Mouse (Mus musculus): ENCODE measurements around the gene Faap100. TPM values are rescaled to one million over a fixed set of nuclear protein-coding genes. Genes with fewer than 3 reads are reported as not detected.
"Not testable (repeated sequence)": the region's sequence is repeated elsewhere in the genome, so short reads cannot be mapped to it uniquely, and the experiment has no call there.

Faap100 gene
- total RNA-seq, 2 experiments from 2014 or later: 10.6 to 11.7 TPM

DNA sequence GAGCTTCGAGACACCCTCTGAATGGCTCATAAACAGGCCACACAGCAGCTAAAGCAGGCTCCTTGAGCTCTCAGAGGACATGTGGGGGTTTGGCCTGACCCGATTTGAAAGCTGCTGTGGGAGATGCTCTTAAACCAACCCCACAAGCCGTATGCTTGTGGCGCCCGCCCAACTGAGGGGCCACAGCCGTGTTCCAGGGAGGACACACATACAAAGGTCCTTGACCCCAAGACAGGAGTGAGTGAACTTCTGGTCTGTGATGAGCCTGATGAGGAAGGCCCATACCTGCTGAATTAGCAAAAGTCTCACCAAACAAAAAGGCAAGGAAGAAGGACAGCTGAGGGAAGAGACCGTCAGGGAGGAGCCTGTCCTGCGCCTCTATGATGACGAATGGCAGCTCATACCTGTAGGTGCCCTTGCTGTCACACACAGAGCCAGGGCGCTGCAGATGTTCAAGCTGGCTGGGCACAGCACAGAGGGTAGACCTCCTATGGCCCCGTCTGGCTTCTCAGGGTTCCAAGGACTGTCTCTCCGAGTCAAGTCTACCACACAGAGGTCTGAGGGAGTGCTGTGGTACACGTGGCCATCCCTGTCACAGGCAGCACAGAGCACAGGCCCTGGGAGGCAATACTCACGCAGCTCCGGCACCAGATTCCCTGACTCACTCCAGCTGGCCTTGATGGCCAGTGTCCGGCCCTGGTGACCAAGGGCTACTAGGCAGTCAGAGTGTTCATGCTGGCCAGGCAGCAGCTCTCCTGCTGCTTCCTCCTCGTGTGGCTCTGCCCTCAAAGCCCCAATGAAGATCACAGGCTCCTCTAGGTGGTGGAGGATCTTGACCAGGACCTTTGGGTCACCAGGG, 2.0 kb downstream of the Faap100 start:
- no peak for DNase-seq

DNA sequence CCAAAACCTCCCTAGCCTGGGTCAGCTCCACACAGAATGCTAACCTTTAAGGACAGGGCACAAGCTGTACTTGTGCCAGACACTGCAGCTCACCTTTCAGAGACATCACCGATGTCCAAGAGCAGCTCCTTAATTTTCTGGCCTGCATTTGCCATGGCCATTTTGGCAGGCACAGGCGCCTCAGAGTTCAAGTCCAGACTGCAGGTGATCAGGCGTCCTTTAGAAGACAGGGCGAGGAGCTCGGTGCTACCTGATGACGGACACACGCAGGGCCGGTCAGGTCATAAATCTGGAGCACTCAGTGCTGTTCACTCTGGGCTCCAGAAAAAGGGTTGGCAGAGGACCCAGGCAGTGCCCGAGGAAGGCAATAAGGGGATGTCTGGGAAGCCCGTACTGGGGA, 3.2 kb downstream of the Faap100 start:
- no peak for DNase-seq

DNA sequence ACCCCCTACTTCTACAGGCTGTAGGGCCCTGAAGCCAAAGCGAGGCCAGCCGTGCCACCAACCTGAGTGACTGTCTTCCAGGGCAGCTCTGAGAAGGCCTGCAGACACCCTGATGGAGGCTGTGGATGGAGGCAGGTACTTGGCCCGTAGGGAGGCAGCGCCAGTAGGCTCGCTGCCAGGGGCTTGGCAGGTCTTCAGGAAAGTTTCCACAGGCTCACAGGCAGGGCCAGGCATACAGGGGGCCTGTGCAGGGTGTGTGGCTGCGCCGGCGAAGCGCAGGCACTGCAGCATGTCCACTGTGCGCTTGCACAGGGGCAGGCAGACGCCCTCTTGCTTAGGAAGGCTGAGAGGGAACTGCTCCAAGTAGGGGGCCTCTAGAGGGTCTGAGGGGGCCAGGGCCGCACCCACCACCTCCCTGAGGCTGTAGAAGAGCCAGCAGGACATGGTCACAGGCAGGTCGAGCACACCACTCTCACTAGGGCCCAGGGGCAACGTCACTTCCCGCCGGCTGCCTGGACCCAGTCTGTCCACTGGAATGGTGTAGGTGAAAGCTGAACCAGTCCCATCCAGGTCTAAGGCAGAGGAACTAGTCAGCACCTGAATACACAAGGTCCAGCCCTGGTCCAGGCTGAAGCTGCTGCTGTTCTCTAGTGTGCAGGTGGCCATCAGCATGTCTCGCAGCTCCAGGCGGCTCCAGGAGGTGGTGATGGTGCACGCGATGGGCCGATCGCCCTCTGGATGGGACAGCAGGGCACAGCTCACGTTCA, 4.6 kb downstream of the Faap100 start:
- peak; percentile 83 to 89 for DNase-seq

DNA sequence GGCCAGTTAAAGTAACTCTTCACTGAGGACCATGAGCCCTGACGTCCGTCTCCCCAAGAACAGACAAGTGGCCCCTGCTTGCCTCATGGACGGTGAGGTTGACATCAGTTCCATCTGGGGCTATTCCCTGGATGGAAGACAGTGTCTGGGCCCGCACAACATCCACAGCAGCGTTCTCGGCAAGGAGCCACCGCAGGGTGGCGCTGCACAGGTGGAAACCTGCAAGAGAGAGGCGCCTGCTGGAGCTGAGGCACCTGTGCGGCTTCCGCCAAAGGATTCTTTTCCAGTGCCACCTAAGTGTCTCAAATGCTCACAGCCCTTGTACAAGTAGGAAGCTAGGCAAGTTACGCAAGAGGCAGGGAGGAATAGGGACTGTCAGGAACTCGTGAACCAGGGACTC, 5.5 kb downstream of the Faap100 start:
- DNase-seq: no peak

DNA sequence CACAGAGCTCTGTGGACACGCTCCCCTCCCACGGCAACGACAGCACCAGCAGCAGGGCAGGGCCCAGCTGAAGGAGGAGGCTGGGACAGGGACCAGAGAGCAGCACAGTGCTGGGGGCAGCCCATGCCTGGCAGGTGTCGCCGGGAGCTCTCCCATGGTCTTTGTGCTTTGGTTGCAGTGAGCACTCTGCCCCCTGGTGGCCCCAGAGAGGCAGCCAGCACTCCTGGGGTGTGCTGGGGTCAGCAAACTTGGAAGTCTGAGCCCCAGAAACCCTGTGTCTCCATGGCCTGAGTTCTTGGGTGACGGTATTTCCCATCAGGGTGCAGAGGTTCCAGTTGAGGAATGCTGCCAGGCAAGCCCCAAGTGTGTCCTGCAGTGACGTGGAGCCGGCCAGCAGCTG, 8.9 kb downstream of the Faap100 start:
- DNase-seq: peak; percentile 58 to 79

DNA sequence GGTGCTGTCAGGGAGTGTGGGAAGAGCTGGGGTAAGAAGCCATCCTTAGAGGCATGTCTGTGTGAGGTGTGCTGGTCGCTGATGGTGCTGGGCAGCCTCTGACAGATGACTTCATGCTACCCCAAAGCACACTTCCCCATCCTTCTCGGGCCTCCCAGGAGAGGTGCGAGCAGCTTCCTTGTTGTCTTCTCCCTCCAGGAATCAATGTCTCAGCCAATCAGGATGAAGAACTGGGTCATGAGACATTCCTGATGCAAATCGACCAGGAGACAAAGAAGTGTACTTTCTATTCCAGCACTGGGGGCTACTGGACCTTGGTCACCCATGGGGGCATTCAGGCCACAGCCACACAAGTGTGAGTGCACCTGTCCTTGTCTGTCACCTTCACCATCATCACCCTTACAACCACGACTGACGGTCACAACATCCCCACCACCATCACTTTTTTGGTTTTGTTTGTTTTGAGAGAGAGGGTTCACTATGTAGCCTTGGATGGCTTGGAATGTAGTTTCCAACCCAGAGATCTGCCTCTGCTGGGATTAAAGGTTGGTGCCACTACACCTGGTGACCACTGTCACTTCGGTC, 12.0 kb downstream of the Faap100 start:
- no peak for DNase-seq

DNA sequence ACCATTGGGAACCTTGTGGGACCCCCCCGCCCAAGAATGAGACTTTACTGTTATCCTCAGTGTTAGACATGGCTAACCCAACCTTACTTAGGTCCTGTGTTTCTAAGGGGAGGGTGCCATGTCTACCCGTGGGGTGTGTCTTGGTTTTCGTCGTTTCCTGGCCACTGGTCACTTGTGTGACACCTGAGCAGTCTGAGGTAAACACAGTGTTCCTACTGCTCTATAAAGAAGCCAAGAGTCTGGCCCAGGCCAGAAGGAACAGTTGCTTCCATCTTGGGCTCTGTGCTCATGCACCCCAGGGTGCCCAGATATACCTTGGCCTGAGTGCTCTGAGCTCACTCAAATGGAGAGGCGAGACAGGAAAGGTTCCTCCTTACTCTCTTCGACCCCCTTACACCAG, 15.7 kb downstream of the Faap100 start:
- no peak for DNase-seq

DNA sequence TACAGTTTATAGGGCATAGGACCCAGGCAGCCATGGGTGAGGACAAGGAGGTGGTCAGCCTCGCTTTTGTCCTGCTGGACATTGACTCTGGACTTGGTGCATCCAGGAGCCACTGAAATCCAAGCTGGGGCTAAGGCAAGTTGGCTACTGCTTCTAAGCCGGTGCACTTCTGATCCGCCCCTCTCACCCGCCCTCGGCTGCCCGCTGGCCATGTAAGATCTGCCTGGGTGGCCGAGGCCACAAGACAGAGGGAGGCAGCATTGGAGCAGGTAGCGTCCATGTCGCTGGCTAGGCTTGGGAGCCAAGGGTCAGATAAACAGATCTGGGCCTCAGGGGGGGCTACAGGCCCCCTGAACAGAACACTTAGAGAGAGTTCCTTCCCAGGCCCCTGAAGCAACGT, 17.3 kb downstream of the Faap100 start, which contains the start of gene Fscn2:
Fscn2 (plus strand) TSS at position 240 of the 400 bp plus-strand sequence.
- no peak for DNase-seq

DNA sequence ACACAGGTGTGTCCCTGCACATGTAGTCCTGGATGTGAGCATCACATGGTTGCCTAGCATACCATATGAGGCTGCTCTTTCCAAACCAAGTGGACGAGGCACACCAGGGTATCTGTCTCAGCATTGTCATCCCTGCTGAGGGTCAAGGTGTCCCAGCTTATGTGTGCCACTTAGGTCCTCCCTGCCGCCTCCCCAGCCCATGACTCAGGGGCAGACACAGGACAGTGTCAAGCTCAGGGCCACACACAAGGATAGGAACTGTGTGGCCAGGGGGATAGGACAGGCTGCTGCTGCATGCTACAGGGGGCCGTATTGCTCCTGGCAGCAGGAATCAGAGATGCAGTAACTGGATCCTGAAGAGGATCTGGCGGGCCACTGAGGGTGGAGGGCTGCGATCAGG, 17.8 kb downstream of the Faap100 start:
- no peak for DNase-seq

DNA sequence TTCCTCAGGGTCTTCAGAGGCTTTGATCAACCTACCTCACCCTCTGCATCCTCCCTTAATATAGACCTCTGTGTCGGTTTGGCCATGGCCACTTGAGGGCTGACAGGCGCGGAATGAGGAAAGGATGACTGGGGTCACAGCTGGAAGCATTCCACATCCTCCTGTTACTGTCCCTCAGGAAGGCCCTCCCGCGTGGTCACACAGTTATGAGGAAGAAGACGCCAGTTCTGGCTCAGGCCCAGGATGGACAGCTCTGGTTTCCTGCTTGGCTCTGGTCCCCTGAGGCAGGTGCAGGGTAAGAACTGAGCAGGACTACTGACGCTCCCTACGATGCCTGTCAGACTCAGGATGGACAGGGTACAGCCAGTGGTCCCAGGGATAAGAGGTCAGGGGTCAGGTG, 18.5 kb downstream of the Faap100 start:
- DNase-seq: peak; percentile 68 to 75

DNA sequence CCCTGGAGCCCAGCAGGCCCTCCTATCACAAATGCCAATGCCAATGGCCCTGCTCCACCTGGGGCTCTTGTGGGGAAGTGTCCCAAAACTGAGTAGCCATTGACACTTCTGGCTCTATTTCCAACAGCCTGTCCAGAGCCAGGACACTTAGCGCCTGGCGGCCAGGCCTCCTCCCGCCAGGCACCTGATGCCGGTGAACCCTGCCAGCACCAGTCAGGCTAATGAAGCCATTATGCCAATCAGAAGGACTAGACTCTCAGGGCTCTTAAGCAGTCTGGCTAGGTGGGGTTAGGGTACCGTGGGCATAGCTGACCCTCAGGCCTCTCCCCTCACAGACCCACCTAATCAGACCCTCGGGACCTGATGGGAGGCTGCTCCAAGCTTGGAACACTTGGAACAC, 19.2 kb downstream of the Faap100 start:
- DNase-seq: peak; percentile 69 to 73

DNA sequence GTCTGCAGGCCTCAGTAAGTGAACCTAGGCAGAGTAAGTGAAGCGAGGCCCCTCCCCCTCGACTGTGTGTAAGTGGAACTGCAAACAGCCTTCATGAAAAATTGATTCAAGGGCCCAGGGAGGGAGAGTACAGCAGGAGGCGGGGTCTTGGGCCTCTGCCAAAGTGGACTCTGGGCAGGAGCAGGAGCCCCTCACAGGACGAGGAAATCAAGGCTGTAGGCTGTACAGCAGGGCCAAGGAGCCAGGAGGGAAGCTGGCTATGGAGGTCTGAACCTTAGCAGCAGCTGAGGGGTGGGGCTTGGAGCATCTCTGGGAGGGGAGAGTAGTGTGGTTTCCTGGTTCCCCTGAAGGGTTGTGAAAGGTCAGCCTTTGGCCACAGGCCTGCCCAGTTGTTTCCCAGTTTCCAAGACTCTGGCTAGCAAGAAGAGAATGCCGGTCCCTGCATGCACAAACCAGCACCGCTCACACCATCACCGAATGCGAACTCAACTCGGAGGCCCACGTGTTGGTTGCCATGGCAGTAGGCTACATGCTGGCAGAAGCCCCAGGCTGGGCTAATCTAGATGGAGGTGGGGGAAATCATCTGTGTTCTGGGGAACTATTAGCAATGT, 20.7 kb downstream of the Faap100 start:
- DNase-seq: peak; percentile 76 to 83

DNA sequence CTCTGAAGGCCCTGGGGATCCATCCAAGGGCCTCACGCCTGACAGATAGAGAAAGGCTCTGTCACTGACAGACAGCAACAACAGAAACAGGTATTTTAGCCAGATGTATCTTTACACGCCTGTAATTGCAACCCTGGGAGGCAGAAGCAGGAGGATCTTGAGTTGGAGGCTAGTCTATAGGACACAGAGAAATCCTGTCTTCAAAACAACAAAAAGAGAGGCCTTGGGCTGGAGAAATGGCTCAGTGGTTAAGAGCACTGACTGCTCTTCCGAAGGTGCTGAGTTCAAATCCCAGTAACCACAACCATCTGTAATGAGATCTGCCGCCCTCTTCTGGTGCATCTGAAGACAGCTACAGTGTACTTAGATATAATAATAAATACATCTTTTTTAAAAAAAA, 21.7 kb downstream of the Faap100 start:
- no peak for DNase-seq

DNA sequence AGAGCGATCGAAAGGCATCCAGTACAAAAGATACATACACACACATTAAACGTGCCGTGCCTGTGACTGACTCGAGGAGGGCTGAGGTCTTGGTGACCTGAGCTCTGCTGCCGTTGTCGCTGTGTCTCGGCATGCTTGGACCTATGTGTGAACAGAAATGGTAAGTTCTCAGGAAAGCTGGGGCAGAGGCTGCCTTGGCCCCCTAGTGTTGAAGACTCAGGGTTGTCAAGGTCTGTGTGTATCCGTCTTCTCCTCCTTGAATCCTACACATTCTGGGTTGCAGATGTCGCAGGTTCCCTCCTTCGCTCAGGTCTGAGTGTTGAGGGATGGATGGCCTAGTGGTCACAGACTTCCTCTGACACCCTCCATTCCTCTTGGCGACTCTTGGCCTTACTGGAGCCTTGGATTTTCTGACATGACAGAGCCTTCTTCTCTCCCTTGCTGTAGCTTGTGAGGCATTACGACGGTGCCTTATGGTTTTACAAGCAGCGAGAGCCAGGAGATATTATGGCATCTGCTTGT, 22.2 kb downstream of the Faap100 start:
- no peak for DNase-seq

DNA sequence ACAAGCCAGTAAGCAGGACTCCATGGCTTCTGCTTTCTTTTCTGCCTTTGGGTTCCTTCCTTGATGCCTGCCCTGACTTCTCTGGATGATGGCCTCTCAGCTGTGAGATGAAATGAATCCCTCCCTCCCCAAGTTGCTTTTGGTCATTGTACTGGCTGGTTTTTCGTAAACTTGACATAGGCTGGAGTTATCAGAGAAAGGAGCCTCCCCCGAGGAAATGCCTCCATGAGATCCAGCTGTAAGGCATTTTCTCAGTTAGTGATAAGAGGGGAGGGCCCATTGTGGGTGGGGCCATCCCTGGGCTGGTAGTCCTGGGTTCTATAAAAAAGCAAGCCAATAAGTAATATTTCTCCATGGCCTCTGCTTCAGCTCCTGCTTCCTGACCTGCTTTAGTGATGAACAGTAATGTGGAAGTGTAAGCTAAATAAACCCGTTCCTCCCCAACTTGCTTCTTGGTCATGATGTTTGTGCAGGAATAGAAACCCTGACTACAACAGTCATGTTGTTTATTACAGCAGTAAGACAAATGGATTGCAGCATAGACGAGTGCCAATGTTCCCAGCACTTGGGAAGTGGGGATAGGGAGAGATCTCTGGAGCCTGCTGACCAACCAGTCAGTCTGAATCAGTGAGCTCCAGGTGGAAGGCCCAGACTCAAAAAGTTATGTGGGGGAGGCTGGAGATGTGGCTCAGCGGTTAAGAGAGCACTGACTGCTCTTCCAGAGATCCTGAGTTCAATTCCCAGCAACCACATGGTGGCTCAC, 23.1 kb downstream of the Faap100 start:
- no peak for DNase-seq

DNA sequence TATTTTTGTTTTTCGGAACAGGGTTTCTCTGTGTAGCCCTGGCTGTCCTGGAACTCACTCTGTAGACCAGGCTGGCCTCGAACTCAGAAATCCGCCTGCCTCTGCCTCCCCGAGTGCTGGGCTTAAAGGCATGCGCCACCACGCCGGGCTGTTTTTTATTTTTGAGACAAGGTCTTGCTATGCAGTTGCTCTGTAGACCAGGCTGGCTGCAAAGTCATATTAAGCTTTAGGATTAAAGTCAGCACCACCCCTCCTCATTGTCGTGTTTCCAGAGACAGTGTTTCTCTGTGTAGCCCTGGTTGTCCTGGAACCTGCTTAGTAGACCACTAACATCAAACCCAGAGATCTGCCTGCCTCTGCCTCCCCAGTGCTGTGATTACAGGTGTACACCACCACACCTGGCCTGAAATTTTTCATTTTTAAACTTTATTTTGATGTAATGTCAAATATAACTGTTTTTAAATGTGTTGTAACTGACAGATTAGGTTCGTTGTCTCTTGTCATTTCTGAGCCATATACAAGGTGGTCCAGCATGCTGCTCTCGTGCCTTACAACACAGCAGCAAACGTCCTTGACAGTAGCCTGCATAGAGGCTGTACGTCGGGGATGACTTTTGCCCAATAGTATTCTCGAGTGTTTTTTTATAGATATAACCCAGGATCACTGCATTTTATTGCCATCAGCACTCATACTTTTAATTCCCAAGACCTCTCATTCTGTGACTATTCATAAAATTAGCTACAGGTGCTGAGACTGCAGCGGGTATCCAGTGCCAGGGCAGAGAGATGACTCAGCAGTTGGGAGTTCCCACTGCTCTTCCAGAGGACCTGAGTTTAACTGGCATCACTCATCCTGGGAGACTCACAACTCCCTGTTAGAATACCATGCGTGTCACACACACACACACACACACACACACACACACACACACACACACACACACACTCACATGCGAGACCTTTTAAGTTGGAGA, 24.0 kb downstream of the Faap100 start:
- no peak for DNase-seq

DNA sequence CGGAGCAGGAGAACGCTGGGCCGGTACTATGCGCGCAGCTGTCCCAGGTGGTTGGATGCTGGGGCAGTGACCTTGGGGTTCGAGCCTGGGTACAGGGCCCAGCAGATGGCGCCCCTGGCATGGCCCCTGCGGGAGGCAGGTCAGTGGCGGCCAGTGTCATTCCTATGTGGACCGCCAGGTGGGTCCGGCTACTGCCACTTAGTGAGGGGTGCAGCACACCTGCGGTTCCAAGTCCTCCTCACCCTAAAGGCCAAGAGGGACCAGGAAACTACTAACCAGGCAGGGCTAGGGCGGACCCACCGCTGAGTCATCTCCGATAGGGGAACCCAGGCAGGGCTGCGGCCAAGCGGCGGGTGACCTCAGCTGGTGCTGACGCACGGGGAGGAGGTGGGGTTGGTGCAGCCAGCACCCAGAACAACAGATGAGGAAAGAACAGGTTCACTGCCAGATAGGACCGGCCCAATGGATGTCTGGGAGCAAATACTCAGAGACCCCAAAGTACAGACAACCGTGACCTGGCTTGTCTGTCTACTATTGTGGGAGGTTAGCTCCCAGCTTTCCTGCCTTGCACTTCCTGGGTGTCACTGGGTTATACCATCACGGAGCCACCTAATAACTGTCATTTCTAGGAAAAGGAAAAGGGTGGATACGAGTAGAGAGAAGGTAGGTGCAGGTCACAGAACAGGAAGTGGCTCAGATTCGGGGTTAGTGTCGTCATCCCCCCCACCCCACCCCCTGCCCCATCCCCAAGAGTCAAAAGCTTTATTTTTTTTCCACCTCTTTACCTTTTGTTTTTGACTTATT, 24.9 kb downstream of the Faap100 start:
- peak; percentile 89 to 94 for DNase-seq

DNA sequence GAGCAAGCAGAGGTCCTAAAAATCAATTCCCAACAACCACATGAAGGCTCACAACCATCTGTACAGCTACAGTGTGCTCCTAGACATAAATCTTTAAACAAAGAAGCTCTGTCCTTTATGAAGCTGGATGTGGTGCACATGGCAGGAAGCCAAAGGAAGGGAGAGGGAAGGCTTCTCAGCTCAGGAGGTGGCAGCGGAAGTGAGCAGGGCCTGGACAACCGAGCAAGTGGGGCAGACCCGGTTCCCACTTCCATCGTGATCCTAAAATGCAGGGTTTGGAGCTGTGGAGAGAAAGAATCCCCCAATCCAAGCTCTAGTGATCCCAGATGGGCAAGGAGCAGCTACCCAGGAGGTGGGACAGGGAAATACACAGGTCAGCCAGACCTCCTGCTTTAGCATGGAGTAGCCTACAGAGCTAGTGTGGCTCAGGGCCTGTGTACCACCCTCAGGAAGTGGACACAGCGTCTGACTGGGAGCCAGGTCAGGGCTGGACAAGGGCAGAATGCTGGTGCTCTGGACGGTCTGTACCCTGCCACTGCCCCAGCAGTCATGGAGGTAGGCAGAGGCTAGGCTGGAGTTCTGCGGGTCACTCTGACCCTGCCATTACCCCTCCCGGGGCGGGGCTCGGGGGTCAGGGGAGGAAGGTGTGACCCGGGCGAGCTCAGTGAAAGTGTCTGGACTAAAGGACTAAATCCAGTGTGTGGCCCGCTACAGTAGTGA, 25.8 kb downstream of the Faap100 start:
- peak; percentile 52 to 70 for DNase-seq

DNA sequence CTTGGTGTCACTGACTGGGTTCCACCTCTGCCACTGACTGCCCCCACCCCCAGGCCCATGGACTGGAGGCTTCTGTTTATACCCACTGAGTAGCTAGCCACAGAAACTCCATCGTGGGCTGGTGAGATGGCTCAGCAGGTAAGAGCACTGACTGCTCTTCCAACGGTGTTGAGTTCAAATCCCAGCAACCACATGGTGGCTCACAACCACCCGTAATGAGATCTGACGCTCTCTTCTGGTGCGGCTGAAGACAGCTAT, 26.5 kb downstream of the Faap100 start:
- not testable (repeated sequence) for DNase-seq
